Mouse (Mus musculus) forebrain, embryonic 12.5 days (tissue): Measurements from ENCODE around the gene Scmh1. TPM values are rescaled to one million over a fixed set of nuclear protein-coding genes. Genes with fewer than 3 reads are reported as not detected.

Source experiments
- ATAC-seq: fragments of 200-750 bp; cut with Nextera tagmentation; 2 replicates; pipeline ENCODE4 v1.8.0; 2017; ENCODE audit warnings: moderate TSS enrichment; ENCODE audit not compliant: low FRiP score
- H3K27ac ChIP-seq: fragments of 300-500 bp; sonication (generic); 2 replicates; pipeline ENCODE4 v1.5.1; 2016; ENCODE audit warnings: mild to moderate bottlenecking
- H3K27me3 ChIP-seq: fragments of 300-500 bp; sonication (generic); 2 replicates; pipeline ENCODE4 v1.6.1; 2016; ENCODE audit warnings: mild to moderate bottlenecking
- H3K36me3 ChIP-seq: fragments of 300-500 bp; sonication (generic); replicated peaks from 2 replicates; pipeline ENCODE4 v1.6.1; 2016; ENCODE audit warnings: mild to moderate bottlenecking
- H3K4me1 ChIP-seq: fragments of 300-500 bp; sonication (generic); 2 replicates; pipeline ENCODE4 v1.6.1; 2016
- H3K4me2 ChIP-seq: fragments of 300-500 bp; sonication (generic); 2 replicates; pipeline ENCODE4 v1.6.1; 2016; ENCODE audit warnings: mild to moderate bottlenecking, moderate library complexity
- H3K4me3 ChIP-seq: fragments of 300-500 bp; sonication (generic); replicated peaks from 2 replicates; pipeline ENCODE4 v1.5.1; 2016; ENCODE audit warnings: mild to moderate bottlenecking
- H3K9ac ChIP-seq: fragments of 300-500 bp; sonication (generic); 2 replicates; pipeline ENCODE4 v1.6.1; 2016; ENCODE audit warnings: mild to moderate bottlenecking
- H3K9me3 ChIP-seq: fragments of 300-500 bp; sonication (generic); 2 replicates; pipeline ENCODE4 v1.6.1; 2016
- WGBS: fragments of 180-500 bp; shearing (Covaris S2); methylation state at CpG from one replicate; pipeline ENCODE4 v1.1.7; 2016; 5-methylcytosine and 5-hydroxymethylcytosine counted together
- polyA plus RNA-seq: library from polyadenylated mRNA; unstranded; fragments of >200 nt; fragmentation: Nextera tagmentation; extraction: Ambion mirVana; gene quantifications from 2 replicates; pipeline ENCODE4 v1.2.1, GENCODE M21; 2016

The Scmh1 gene
- polyA plus RNA-seq, 1 experiment from 2014 or later: 44.6 TPM

DNA sequence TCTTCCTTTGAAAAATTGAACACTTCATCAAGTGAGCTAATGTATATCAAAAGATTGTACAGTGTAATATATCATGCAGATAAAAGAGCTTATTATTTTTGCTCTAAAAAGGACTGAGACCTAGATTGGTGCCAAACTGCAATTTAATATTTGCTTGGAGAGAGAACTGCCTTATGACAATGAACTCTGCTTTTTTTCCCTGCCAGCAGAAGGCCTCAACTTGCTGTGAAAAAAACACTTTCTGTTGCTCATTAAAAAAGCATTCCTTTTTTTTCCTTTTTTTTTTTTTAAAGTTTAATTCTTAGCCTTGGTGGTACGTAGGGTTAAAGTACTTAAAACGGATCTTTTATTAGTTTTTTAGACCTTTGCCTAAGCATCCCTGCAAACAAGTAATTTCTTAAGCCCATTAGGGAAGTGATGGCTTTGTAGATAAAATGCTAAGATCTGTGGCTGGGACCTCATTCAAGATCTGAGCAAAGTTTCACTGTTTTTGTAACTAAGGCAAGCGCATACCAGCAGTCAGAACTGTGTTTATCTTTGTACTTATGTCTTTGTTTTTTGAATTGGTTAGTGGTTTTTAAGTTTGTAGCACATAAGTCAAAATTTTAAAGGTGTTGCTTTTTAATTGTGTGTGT lies 1.7 kb downstream of the Scmh1 start:
- no peak for ATAC-seq
- Histone ChIP-seq H3K4me1 (peaks cover 23% of the 10 kb centered on the region), H3K9me3 (no peaks in the 10 kb centered on the region), H3K27ac (no peak overlapping the region), H3K9ac (peak overlapping the region; percentile 12; the same call in 1 of the 2 replicates), H3K4me2 (peak overlapping the region; percentile 65), H3K27me3 (peaks cover 13% of the 10 kb centered on the region; the same call in 1 of the 2 replicates), H3K36me3 (no peaks in the 10 kb centered on the region), H3K4me3 (peak overlapping the region; percentile 76)
- WGBS: 63% methylated on average over 3 of the region's 3 CpGs

DNA sequence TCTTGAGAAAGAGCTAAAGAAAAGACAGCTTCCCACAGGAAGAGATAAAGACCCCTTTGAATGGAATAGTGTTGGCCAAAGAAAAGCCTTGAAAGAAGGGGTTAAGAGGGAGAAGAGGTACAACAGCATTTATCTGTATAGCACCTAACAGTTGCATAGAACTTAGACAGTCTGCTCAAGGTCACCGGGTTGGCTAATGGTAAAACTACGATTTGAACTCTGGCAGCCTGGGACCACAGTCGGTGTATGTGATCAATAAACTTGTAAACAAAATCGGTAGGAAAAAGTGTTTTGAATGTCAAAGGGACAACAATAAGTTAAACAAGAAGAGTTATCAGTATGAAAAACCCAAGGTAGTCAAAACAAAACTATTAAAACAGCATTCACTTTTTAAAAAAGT lies 13.0 kb downstream of the Scmh1 start:
- WGBS: 83% methylated on average over 4 of the region's 4 CpGs
- no peaks in the 10 kb centered on the region for H3K36me3 ChIP-seq
- no peak overlapping the region for H3K4me3 ChIP-seq
- H3K27me3 ChIP-seq: no peaks in the 10 kb centered on the region
- H3K9ac ChIP-seq: no peak overlapping the region
- H3K27ac ChIP-seq: no peak overlapping the region
- no peak for ATAC-seq
- no peaks in the 10 kb centered on the region for H3K9me3 ChIP-seq
- no peak overlapping the region for H3K4me2 ChIP-seq
- peaks cover 4% of the 10 kb centered on the region; the same call in 1 of the 2 replicates for H3K4me1 ChIP-seq

GRCm38 (mm10) chr4:120420193-120420592 lies 15.1 kb downstream of the Scmh1 start:
- no peak for ATAC-seq
- Histone ChIP-seq H3K9ac (no peak overlapping the region), H3K9me3 (no peaks in the 10 kb centered on the region), H3K27ac (no peak overlapping the region), H3K27me3 (no peaks in the 10 kb centered on the region), H3K36me3 (no peaks in the 10 kb centered on the region), H3K4me1 (peaks cover 4% of the 10 kb centered on the region; the same call in 1 of the 2 replicates), H3K4me2 (no peak overlapping the region), H3K4me3 (no peak overlapping the region)

DNA sequence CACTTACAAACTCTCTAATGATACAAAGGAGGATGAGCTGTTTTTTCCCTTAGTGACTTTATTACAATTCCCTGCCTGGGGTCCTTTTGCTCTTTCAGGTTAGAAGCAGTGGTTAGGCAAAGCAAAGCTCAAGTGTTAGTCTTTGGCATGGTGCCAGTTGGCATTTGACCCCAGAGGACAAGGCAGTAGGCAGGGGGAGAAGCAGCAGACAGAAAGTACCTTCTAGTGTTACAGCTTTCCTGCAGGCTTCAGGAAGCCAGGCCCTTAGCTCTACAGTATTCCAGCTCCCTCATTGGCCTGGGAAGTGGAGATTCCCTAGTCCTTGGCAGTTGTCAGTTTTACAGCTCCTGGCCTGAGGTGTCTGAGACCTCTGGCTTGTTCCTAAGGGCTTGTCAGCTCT lies 15.6 kb downstream of the Scmh1 start:
- Histone ChIP-seq H3K9me3 (no peaks in the 10 kb centered on the region), H3K4me1 (peaks cover 4% of the 10 kb centered on the region; the same call in 1 of the 2 replicates), H3K36me3 (no peaks in the 10 kb centered on the region), H3K27ac (no peak overlapping the region), H3K27me3 (no peaks in the 10 kb centered on the region), H3K4me2 (no peak overlapping the region), H3K4me3 (no peak overlapping the region), H3K9ac (no peak overlapping the region)
- ATAC-seq: no peak

GRCm38 (mm10) chr4:120430601-120431000 lies 25.5 kb downstream of the Scmh1 start:
- Histone ChIP-seq H3K4me1 (0 out of 2 replicates have a peak, but pooled peaks cover 4% of the 10 kb centered on the region), H3K36me3 (no peaks in the 10 kb centered on the region), H3K9ac (no peak overlapping the region), H3K9me3 (no peaks in the 10 kb centered on the region), H3K27ac (no peak overlapping the region), H3K4me3 (no peak overlapping the region), H3K4me2 (no peak overlapping the region), H3K27me3 (no peaks in the 10 kb centered on the region)
- ATAC-seq: no peak

DNA sequence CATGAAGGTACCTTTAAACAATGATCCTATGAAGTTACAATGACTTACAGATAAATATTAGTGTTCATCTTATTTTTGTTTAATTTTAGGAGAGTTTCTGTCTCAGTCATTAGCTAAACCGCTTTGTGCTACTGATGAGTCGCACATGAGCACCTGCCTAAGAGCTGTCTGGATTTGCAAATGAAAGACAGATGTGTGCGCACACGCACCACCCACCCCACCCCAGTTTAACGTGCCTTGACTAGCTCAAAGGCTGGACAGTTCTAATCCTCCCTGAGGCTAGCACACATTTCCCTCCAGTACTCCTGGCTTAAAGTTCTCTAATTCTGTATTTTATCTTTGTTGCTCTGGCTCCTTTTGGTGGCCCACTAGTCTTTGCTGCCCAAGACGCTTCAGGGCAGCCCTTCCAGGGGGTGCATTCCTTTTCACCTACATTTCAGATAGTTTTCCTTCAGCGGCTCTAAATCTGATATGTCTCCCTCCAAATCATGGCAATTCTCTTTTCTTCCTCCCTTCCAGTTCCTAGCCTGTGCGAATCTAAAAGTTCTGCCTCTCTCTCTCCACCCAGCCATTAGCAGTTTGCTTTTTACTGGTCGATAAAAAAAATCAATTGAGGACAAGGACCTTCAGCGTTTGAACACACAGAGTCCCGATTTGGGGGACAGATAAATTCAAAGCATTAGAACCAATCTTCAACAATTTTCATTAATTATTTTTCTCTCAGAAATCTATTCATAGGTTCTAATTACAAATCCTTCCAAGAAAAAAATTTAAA lies 27.7 kb downstream of the Scmh1 start:
- H3K4me3 ChIP-seq: no peak overlapping the region
- H3K9me3 ChIP-seq: no peaks in the 10 kb centered on the region
- H3K9ac ChIP-seq: no peak overlapping the region
- 0 out of 2 replicates have a peak overlapping the region, but pooled peaks have one; percentile 13 for H3K27ac ChIP-seq
- WGBS: 64% methylated on average over 11 of the region's 11 CpGs
- 0 out of 2 replicates have a peak, but pooled peaks cover 4% of the 10 kb centered on the region for H3K4me1 ChIP-seq
- no peak for ATAC-seq
- no peak overlapping the region for H3K4me2 ChIP-seq
- H3K36me3 ChIP-seq: no peaks in the 10 kb centered on the region
- H3K27me3 ChIP-seq: no peaks in the 10 kb centered on the region

DNA sequence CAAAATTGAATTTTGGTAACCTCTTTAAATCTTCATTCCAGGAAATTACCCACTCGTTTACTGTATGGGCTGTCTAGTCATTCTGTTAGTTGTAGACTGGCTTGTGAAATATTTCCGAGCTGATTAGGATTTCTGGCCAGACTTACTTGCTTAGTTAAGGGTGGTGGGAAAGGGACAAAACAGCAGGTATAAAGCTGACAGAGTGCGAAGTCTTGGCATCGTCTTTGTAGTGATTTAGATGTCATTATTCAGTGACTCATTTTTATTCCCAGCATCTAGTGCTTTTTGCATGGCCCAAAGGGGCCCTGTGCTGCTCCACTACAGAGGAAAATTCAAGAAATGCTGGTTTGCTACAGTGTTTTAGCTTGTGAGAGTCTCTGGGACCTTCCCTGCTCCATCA lies 56.7 kb downstream of the Scmh1 start:
- no peak overlapping the region for H3K9ac ChIP-seq

DNA sequence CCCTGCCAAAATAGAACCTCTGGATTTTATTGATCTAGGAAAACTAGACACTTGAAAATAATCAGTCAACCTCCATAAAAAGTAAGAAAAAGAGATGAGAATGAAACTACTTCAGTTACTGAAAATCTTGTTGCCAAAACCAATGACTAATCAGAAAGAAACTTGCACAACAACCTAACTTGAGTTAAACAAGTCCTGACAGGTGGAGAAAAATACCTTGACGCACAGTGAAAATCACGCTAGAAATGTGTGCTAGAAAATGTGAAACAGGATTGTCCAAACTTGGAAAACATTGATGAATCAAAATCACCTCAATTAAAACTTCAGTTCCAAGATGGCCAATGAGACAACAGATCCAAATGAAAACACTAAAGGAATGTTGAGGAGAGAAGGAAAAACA lies 67.9 kb downstream of the Scmh1 start:
- peaks cover 20% of the 10 kb centered on the region for H3K36me3 ChIP-seq
- 91% methylated on average over 2 of the region's 2 CpGs for WGBS
- no peak overlapping the region for H3K4me2 ChIP-seq

More for the DNA sequence above, 56.7 kb downstream of the Scmh1 start:
- H3K4me2 ChIP-seq: no peak overlapping the region
- no peak overlapping the region for H3K4me3 ChIP-seq
- ATAC-seq: no peak
- no peaks in the 10 kb centered on the region for H3K4me1 ChIP-seq
- H3K9me3 ChIP-seq: no peaks in the 10 kb centered on the region
- H3K27me3 ChIP-seq: no peaks in the 10 kb centered on the region
- no peaks in the 10 kb centered on the region for H3K36me3 ChIP-seq
- no peak overlapping the region for H3K27ac ChIP-seq
- 84% methylated on average over 4 of the region's 4 CpGs for WGBS

DNA sequence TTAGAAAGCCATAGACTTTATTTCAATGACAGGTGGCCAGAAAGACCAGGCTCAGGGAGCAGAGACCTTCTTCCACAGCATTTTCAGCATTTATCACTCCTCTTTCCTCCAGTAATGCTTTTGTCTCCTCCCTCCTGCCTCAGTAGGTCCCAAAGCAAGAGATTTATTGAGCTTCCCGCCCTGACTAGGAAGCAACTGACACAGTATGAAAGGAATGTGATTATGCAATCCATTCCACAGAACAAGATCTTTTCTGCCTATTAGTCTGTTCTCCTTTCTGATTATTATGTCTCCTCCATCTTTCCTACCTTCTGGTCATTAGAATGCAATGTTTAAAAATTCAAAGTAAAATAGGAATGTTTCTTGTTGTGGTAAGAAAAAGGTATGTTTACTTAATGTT lies 82.6 kb downstream of the Scmh1 start:
- no peak overlapping the region for H3K4me3 ChIP-seq
- no peaks in the 10 kb centered on the region for H3K9me3 ChIP-seq
- peaks cover 16% of the 10 kb centered on the region for H3K36me3 ChIP-seq
- H3K27ac ChIP-seq: no peak overlapping the region
- no peaks in the 10 kb centered on the region for H3K4me1 ChIP-seq
- WGBS: 50% methylated on average over 1 of the region's 1 CpGs
- H3K9ac ChIP-seq: no peak overlapping the region
- H3K27me3 ChIP-seq: no peaks in the 10 kb centered on the region
- H3K4me2 ChIP-seq: no peak overlapping the region
- no peak for ATAC-seq

More for the DNA sequence above, 67.9 kb downstream of the Scmh1 start:
- no peaks in the 10 kb centered on the region for H3K9me3 ChIP-seq
- H3K9ac ChIP-seq: no peak overlapping the region
- ATAC-seq: no peak
- H3K4me1 ChIP-seq: no peaks in the 10 kb centered on the region
- H3K27me3 ChIP-seq: no peaks in the 10 kb centered on the region
- H3K4me3 ChIP-seq: no peak overlapping the region
- H3K27ac ChIP-seq: no peak overlapping the region

GRCm38 (mm10) chr4:120506955-120507354 lies 101.9 kb downstream of the Scmh1 start:
- H3K9ac ChIP-seq: no peak overlapping the region
- H3K9me3 ChIP-seq: 0 out of 2 replicates have a peak, but pooled peaks cover 4% of the 10 kb centered on the region
- no peak overlapping the region for H3K4me2 ChIP-seq
- WGBS: 87% methylated on average over 1 of the region's 1 CpGs
- H3K4me3 ChIP-seq: no peak overlapping the region
- H3K36me3 ChIP-seq: peaks cover 32% of the 10 kb centered on the region
- H3K27ac ChIP-seq: no peak overlapping the region
- no peaks in the 10 kb centered on the region for H3K4me1 ChIP-seq
- ATAC-seq: no peak
- no peaks in the 10 kb centered on the region for H3K27me3 ChIP-seq

- no peak overlapping the region for H3K4me2 ChIP-seq
- H3K27me3 ChIP-seq: no peaks in the 10 kb centered on the region
- H3K4me1 ChIP-seq: no peaks in the 10 kb centered on the region
- no peak overlapping the region for H3K9ac ChIP-seq
- ATAC-seq: no peak
- H3K9me3 ChIP-seq: 0 out of 2 replicates have a peak, but pooled peaks cover 4% of the 10 kb centered on the region
- 96% methylated on average over 4 of the region's 4 CpGs for WGBS
- peaks cover 49% of the 10 kb centered on the region for H3K36me3 ChIP-seq
- no peak overlapping the region for H3K4me3 ChIP-seq
- no peak overlapping the region for H3K27ac ChIP-seq
Observed at GRCm38 (mm10) chr4:120511203-120511602, 106.1 kb downstream of the Scmh1 start.

DNA sequence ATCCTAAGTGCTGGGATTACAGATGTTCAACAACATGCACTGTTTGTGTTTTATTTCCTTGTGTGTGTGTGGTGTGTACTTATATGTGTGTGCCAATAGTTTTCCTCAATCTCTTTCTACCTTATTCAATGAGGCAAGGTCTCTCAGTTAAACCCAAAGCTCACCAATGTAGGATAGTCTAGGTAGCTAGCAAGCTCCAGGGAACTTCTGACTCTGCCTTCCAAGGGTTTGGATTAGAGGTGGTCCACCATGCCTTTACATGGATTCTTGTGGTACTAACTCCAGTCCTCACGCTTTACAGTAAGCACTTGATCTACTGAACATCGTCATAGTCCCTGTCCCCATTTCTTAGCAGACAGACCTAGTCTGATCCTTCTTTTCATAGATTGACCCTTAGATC lies 109.3 kb downstream of the Scmh1 start:
- peaks cover 50% of the 10 kb centered on the region for H3K36me3 ChIP-seq
- H3K4me1 ChIP-seq: no peaks in the 10 kb centered on the region
- H3K9me3 ChIP-seq: 0 out of 2 replicates have a peak, but pooled peaks cover 1% of the 10 kb centered on the region
- H3K9ac ChIP-seq: no peak overlapping the region
- H3K4me3 ChIP-seq: no peak overlapping the region
- no peak for ATAC-seq
- H3K27ac ChIP-seq: no peak overlapping the region
- 99% methylated on average over 2 of the region's 2 CpGs for WGBS
- no peak overlapping the region for H3K4me2 ChIP-seq
- H3K27me3 ChIP-seq: no peaks in the 10 kb centered on the region

GRCm38 (mm10) chr4:120516491-120516890 lies 111.4 kb downstream of the Scmh1 start:
- peaks cover 57% of the 10 kb centered on the region for H3K36me3 ChIP-seq

More at GRCm38 (mm10) chr4:120516491-120516890, 111.4 kb downstream of the Scmh1 start:
- Histone ChIP-seq H3K27ac (no peak overlapping the region), H3K4me1 (no peaks in the 10 kb centered on the region), H3K4me3 (no peak overlapping the region), H3K4me2 (no peak overlapping the region), H3K9ac (no peak overlapping the region), H3K27me3 (no peaks in the 10 kb centered on the region), H3K9me3 (no peaks in the 10 kb centered on the region)
- 95% methylated on average over 7 of the region's 7 CpGs for WGBS
- no peak for ATAC-seq
